In genomic region chr5:111805761-111806191, GRCm38 (mm10) we compare ENCODE assay signal across 8 mouse cellular contexts.
A peak's percentile ranks its signal among the peaks of the same experiment; 100 is the strongest.
DNase-seq lines count a peak whose midpoint lies in the region; ATAC-seq lines count a peak whose summit lies in the region.
"Had no signal": no experiment of that assay in that cellular context is flagged by ENCODE, and none has a peak within 500 bp of the region (broad histone marks: within the 10 kb centered on the region; RNA-seq: fewer than 3 reads in every experiment).

No protein-coding gene starts in this region.

- H3K36me3 ChIP-seq in kidney, embryonic 14.5 days (ENCODE audit: control insufficient read depth, insufficient read depth, low read length) = no peaks in the 10 kb centered on the region
- no peaks in the 10 kb centered on the region for H3K36me3 ChIP-seq in limb, embryonic 13.5 days
- no peaks in the 10 kb centered on the region for H3K36me3 ChIP-seq in midbrain, embryonic 14.5 days (ENCODE audit: control insufficient read depth, insufficient read depth, low read length)

- H3K27me3 ChIP-seq in kidney, embryonic 14.5 days (ENCODE audit: control insufficient read depth, insufficient read depth, low read length) = no peaks in the 10 kb centered on the region
- peaks cover 18% of the 10 kb centered on the region for H3K27me3 ChIP-seq in limb, embryonic 13.5 days
- no peaks in the 10 kb centered on the region for H3K27me3 ChIP-seq in midbrain, embryonic 14.5 days (ENCODE audit: control insufficient read depth, insufficient read depth, low read length)

- H3K9ac ChIP-seq in kidney, embryonic 14.5 days (ENCODE audit: low read depth, low read length) = no peak overlapping the region
- H3K9ac ChIP-seq in limb, embryonic 13.5 days = no peak overlapping the region
- no peak overlapping the region for H3K9ac ChIP-seq in midbrain, embryonic 14.5 days (replicated peaks; ENCODE audit: low read length)

- H3K4me2 ChIP-seq in kidney, embryonic 14.5 days (replicated peaks; ENCODE audit: low read depth, low read length) = no peak overlapping the region; the same call in 1 of the 2 replicates
- peak overlapping the region; percentile 30; the same call in 1 of the 2 replicates for H3K4me2 ChIP-seq in limb, embryonic 13.5 days (replicated peaks)
- no peak overlapping the region for H3K4me2 ChIP-seq in midbrain, embryonic 14.5 days (ENCODE audit: low read length)

- H3K4me3 ChIP-seq in kidney, embryonic 14.5 days (ENCODE audit: low read length) = no peak overlapping the region
- H3K4me3 ChIP-seq in limb, embryonic 13.5 days = no peak overlapping the region
- H3K4me3 ChIP-seq in midbrain, embryonic 14.5 days (replicated peaks; ENCODE audit: low read depth, low read length) = no peak overlapping the region

- DNase-seq in kidney, adult 18-20 months = no peak
- peak; percentile 71 for DNase-seq in adipocyte (ENCODE audit: low spot score)
- peak; percentile 37 for DNase-seq in embryo, embryonic 9.5 days (ENCODE audit: extremely low spot score)
- no peak for DNase-seq in midbrain, embryonic 14.5 days
- DNase-seq: liver had no signal

- 9% methylated on average over 17 of the region's 17 CpGs for WGBS in kidney, embryonic 14.5 days
- 5% methylated on average over 17 of the region's 17 CpGs for WGBS in limb, embryonic 13.5 days
- WGBS in midbrain, embryonic 14.5 days = 68% methylated on average over 17 of the region's 17 CpGs

- peak; percentile 34; the same call in 1 of the 2 replicates for ATAC-seq in kidney, embryonic 14.5 days (ENCODE audit: low FRiP score, low TSS enrichment)
- ATAC-seq in limb, embryonic 13.5 days (ENCODE audit: low FRiP score, low read depth) = no peak
- no peak for ATAC-seq in cerebellum, adult (ENCODE audit: insufficient number of reproducible peaks, low FRiP score, low TSS enrichment)
- no peak for ATAC-seq in midbrain, embryonic 14.5 days (ENCODE audit: low FRiP score, low TSS enrichment)

- H3K4me1 ChIP-seq in kidney, embryonic 14.5 days (ENCODE audit: control insufficient read depth, insufficient read depth, low read length) = peaks cover 23% of the 10 kb centered on the region
- peaks cover 60% of the 10 kb centered on the region for H3K4me1 ChIP-seq in limb, embryonic 13.5 days
- no peaks in the 10 kb centered on the region for H3K4me1 ChIP-seq in midbrain, embryonic 14.5 days (ENCODE audit: control insufficient read depth, insufficient read depth, low read length)

- no peak overlapping the region for H3K27ac ChIP-seq in kidney, embryonic 14.5 days (ENCODE audit: low read depth, low read length)
- H3K27ac ChIP-seq in limb, embryonic 13.5 days = no peak overlapping the region
- no peak overlapping the region for H3K27ac ChIP-seq in midbrain, embryonic 14.5 days (replicated peaks; ENCODE audit: low read depth, low read length)

- H3K9me3 ChIP-seq in kidney, embryonic 14.5 days (ENCODE audit: control insufficient read depth, low read length) = no peaks in the 10 kb centered on the region
- H3K9me3 ChIP-seq in limb, embryonic 13.5 days = no peaks in the 10 kb centered on the region
- no peaks in the 10 kb centered on the region for H3K9me3 ChIP-seq in midbrain, embryonic 14.5 days (ENCODE audit: control insufficient read depth, low read length)

Comparison
In these comparisons a context has a peak if more than half of its experiments do, and no peak if none do; other contexts are left out.
1. DNase-seq: peak in adipocyte (single experiment) and embryo, embryonic 9.5 days (single experiment); none in kidney, adult 18-20 months (single experiment) and midbrain, embryonic 14.5 days (single experiment).